Mouse (Mus musculus): ENCODE results near the gene Myh7. TPM values are rescaled to one million over a fixed set of nuclear protein-coding genes. Genes with fewer than 3 reads are reported as not detected.
"Not testable (repeated sequence)": the region's sequence is repeated elsewhere in the genome, so short reads cannot be mapped to it uniquely, and the experiment has no call there.

Myh7 gene
- polyA plus RNA-seq, 1 experiment from 2014 or later = 4.2 TPM

GRCm38 (mm10) chr14:55001938-55002686, 7.7 kb upstream of the Myh7 start:
- peaks cover 22% of the 10 kb centered on the region for H3K4me1 ChIP-seq
- H3K9ac ChIP-seq = no peak overlapping the region
- ATAC-seq (ENCODE audit: low FRiP score) = no peak
- H3K27me3 ChIP-seq = no peaks in the 10 kb centered on the region
- H3K4me2 ChIP-seq = no peak overlapping the region
- no peak overlapping the region for H3K27ac ChIP-seq
- 56% methylated on average over 12 of the region's 12 CpGs for WGBS
- H3K9me3 ChIP-seq = no peaks in the 10 kb centered on the region; the same call in 1 of the 2 replicates
- no peak overlapping the region for H3K4me3 ChIP-seq (replicated peaks)
- no peaks in the 10 kb centered on the region for H3K36me3 ChIP-seq (replicated peaks)

GRCm38 (mm10) chr14:55001446-55001845, 7.0 kb upstream of the Myh7 start:
- Histone ChIP-seq H3K27me3 (no peaks in the 10 kb centered on the region), H3K36me3 (replicated peaks) (no peaks in the 10 kb centered on the region), H3K4me2 (no peak overlapping the region), H3K9me3 (no peaks in the 10 kb centered on the region; the same call in 1 of the 2 replicates), H3K4me3 (replicated peaks) (no peak overlapping the region), H3K4me1 (peaks cover 29% of the 10 kb centered on the region), H3K27ac (no peak overlapping the region), H3K9ac (no peak overlapping the region)
- WGBS = 96% methylated on average over 2 of the region's 2 CpGs
- no peak for ATAC-seq (ENCODE audit: low FRiP score)

DNA sequence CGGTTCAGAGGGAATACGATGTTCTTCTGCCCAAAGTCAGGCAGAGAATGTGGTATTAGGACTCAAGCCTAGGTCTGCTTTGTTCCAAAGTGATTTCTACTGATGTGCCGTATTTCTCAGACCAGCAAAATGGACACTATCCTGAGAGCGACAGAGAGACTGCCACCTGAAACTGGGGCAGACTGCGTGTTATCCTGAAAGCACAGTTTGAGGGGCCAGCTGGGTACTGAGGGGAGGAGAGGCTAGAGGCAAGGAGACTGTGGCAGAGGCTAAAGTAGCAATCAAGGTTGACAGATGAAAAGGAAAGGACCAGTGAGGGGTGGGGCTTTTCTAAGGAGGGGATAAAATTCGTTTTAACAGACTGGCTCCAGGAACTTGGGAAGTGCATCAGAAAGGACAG, 6.4 kb upstream of the Myh7 start:
- no peak overlapping the region for H3K4me2 ChIP-seq
- no peak overlapping the region for H3K27ac ChIP-seq
- no peaks in the 10 kb centered on the region for H3K27me3 ChIP-seq
- WGBS = 82% methylated on average over 6 of the region's 6 CpGs
- peaks cover 35% of the 10 kb centered on the region for H3K4me1 ChIP-seq
- H3K9ac ChIP-seq = no peak overlapping the region
- no peak for ATAC-seq (ENCODE audit: low FRiP score)
- H3K36me3 ChIP-seq (replicated peaks) = no peaks in the 10 kb centered on the region
- no peaks in the 10 kb centered on the region; the same call in 1 of the 2 replicates for H3K9me3 ChIP-seq
- H3K4me3 ChIP-seq (replicated peaks) = no peak overlapping the region

DNA sequence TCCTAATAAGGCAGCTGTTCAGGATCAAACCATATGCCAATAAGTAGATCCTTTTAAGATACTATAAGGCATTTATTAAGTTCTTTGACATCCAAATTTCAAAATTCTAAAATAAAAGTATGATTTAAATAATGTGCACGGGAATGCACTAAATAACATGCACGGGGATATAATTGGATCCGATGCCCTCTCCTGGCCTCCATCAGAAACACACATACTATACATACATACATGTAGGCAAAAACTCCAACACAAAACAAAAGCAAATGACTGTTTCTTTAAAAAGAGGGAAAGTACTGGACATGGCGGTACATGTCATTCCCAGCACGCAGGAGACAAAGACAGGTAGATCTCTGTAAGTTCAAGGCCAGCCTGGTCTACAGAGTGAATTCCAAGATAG, 5.4 kb upstream of the Myh7 start:
- H3K4me2 ChIP-seq; H3K36me3 ChIP-seq (replicated peaks); H3K27ac ChIP-seq; H3K9me3 ChIP-seq; H3K27me3 ChIP-seq; H3K9ac ChIP-seq; ATAC-seq (ENCODE audit: low FRiP score); H3K4me3 ChIP-seq (replicated peaks): not testable (repeated sequence)
- peaks cover 45% of the 10 kb centered on the region for H3K4me1 ChIP-seq
- WGBS = 87% methylated on average over 5 of the region's 5 CpGs

DNA sequence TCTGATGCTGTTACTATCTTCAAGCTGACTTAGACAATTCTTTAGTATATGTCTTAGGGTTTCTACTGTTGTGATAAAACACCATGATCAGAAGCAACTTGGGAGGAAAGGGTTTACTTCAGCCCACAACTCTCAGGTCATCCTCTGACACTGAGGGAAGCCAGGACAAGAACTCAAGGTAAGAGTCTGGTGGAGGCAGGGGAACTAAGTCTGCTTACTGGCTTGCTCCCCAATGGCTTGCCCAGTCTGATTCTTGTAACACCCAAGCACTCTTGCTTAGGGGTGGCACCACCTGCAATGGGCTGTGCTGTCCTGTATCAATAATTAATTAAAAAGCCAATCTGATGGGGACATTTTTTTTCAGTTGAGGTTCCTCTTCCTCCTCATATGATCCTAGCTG, 4.3 kb upstream of the Myh7 start:
- H3K36me3 ChIP-seq (replicated peaks) = no peaks in the 10 kb centered on the region
- no peak overlapping the region for H3K9ac ChIP-seq
- H3K4me2 ChIP-seq = no peak overlapping the region
- ATAC-seq (ENCODE audit: low FRiP score) = no peak
- no peak overlapping the region for H3K4me3 ChIP-seq (replicated peaks)
- no peaks in the 10 kb centered on the region; the same call in 1 of the 2 replicates for H3K9me3 ChIP-seq
- H3K4me1 ChIP-seq = peaks cover 45% of the 10 kb centered on the region
- H3K27me3 ChIP-seq = no peaks in the 10 kb centered on the region
- no peak overlapping the region for H3K27ac ChIP-seq

DNA sequence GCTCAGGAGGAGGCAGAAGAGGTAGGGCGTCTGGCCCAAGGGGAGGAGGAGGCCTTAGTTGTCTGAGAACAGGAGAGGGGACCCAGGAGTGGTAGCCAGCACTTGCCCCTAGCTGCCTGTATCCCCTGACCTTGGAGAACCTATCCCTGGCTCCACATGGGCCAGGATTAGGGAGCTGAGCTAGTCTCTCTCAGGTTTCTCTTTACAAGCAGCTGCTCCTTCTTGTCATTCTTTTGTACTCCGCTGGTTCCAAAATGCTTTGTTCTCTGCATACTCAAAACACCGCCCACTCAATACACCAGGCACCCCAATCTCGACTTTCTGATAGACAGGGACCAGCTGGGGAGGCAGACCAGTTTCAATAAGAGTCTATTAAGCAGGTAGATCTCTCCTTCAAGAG, 2.9 kb upstream of the Myh7 start:
- no peak overlapping the region for H3K9ac ChIP-seq
- no peaks in the 10 kb centered on the region; the same call in 1 of the 2 replicates for H3K9me3 ChIP-seq
- no peak for ATAC-seq (ENCODE audit: low FRiP score)
- WGBS = 25% methylated on average over 4 of the region's 4 CpGs
- peaks cover 39% of the 10 kb centered on the region for H3K4me1 ChIP-seq
- H3K27ac ChIP-seq = 0 out of 2 replicates have a peak overlapping the region, but pooled peaks have one; percentile 26
- no peaks in the 10 kb centered on the region for H3K36me3 ChIP-seq (replicated peaks)
- no peak overlapping the region for H3K4me2 ChIP-seq
- H3K4me3 ChIP-seq (replicated peaks) = no peak overlapping the region
- no peaks in the 10 kb centered on the region for H3K27me3 ChIP-seq

- Histone ChIP-seq H3K9me3 (no peaks in the 10 kb centered on the region; the same call in 1 of the 2 replicates), H3K9ac (no peak overlapping the region), H3K4me1 (peaks cover 39% of the 10 kb centered on the region), H3K27me3 (no peaks in the 10 kb centered on the region), H3K4me3 (replicated peaks) (no peak overlapping the region), H3K36me3 (replicated peaks) (no peaks in the 10 kb centered on the region), H3K27ac (0 out of 2 replicates have a peak overlapping the region, but pooled peaks have one; percentile 26), H3K4me2 (no peak overlapping the region)
- WGBS = 47% methylated on average over 9 of the region's 9 CpGs
- no peak for ATAC-seq (ENCODE audit: low FRiP score)
Measured at GRCm38 (mm10) chr14:54996793-54997192, 2.4 kb upstream of the Myh7 start.

- H3K9me3 ChIP-seq = no peaks in the 10 kb centered on the region
- peak overlapping the region; percentile 13 for H3K4me2 ChIP-seq
- no peaks in the 10 kb centered on the region for H3K27me3 ChIP-seq
- peak; percentile 71 for ATAC-seq (ENCODE audit: low FRiP score)
- no peak overlapping the region for H3K4me3 ChIP-seq (replicated peaks)
- peaks cover 39% of the 10 kb centered on the region for H3K4me1 ChIP-seq
- H3K9ac ChIP-seq = peak overlapping the region; percentile 44; the same call in 1 of the 2 replicates
- no peaks in the 10 kb centered on the region for H3K36me3 ChIP-seq (replicated peaks)
- H3K27ac ChIP-seq = peak overlapping the region; percentile 88
- WGBS = 13% methylated on average over 14 of the region's 14 CpGs
Measured at GRCm38 (mm10) chr14:54995457-54996138, 1.2 kb upstream of the Myh7 start.

DNA sequence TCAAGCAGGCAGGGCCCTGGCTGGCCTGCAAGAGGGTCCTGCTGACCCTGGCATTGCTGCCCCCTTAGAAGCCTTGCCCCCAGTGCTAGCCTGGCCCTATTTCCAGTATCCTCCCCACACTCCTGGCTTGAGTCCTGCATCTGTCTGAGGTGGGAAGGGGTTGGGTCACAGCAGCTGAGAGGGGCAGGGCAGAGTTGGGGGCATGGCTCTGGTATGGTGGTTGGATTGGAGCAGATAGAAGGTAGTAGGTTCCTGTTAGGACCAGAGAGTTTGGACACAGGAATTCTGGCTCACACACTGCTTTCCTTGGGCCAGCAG, 402 bp upstream of the Myh7 start:
- peak overlapping the region; percentile 88 for H3K27ac ChIP-seq
- no peaks in the 10 kb centered on the region for H3K36me3 ChIP-seq (replicated peaks)
- peak; percentile 24; the same call in 1 of the 2 replicates for ATAC-seq (ENCODE audit: low FRiP score)
- no peaks in the 10 kb centered on the region for H3K9me3 ChIP-seq
- H3K4me1 ChIP-seq = peaks cover 39% of the 10 kb centered on the region
- H3K27me3 ChIP-seq = no peaks in the 10 kb centered on the region
- no peak overlapping the region for H3K4me3 ChIP-seq (replicated peaks)
- no peak overlapping the region for H3K4me2 ChIP-seq
- peak overlapping the region; percentile 42; the same call in 1 of the 2 replicates for H3K9ac ChIP-seq

DNA sequence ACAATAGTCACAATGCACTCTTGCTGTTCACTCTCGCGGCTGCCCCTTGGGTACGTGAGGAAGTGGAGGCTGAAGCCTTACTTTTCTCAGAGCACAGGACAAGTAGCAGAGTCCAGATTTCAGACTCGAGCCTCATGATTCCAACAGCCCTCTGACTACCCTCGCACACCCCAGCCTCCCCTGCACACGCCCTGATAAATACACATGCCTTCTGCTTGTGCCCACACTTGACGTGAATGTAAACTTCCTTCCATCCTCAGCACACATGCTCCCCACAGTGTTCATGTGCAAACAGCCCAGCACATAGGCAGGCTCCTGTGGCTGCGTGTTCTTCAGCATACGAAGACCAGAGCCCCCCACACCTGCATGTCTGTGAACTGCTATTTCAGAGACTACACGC, 790 bp downstream of the Myh7 start:
- no peak overlapping the region for H3K9ac ChIP-seq
- H3K27me3 ChIP-seq = no peaks in the 10 kb centered on the region
- peaks cover 39% of the 10 kb centered on the region for H3K4me1 ChIP-seq
- ATAC-seq (ENCODE audit: low FRiP score) = no peak
- no peak overlapping the region for H3K4me3 ChIP-seq (replicated peaks)
- no peaks in the 10 kb centered on the region for H3K36me3 ChIP-seq (replicated peaks)
- no peaks in the 10 kb centered on the region for H3K9me3 ChIP-seq
- H3K4me2 ChIP-seq = no peak overlapping the region
- H3K27ac ChIP-seq = no peak overlapping the region
- WGBS = 58% methylated on average over 10 of the region's 10 CpGs

DNA sequence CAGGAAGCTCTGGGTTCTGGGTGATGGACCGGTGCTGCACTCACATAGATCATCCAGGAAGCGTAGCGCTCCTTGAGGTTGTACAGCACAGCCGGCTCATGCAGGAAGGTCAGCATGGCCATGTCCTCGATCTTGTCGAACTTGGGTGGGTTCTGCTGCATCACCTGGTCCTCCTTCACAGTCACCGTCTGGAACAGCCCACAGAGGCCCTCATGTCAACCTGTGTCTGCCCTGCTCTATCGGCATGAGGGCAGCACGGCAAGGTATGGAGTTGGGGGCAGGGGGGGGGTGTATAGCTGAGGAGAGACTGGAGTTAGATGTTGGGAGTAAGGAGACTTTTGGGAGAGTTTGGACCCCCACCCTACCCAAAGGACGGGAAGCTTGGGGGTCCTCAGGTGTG, 2.2 kb downstream of the Myh7 start:
- Histone ChIP-seq H3K27ac (no peak overlapping the region), H3K36me3 (replicated peaks) (no peaks in the 10 kb centered on the region), H3K9ac (no peak overlapping the region), H3K4me1 (peaks cover 35% of the 10 kb centered on the region), H3K9me3 (no peaks in the 10 kb centered on the region), H3K4me3 (replicated peaks) (no peak overlapping the region), H3K4me2 (no peak overlapping the region), H3K27me3 (no peaks in the 10 kb centered on the region)
- ATAC-seq (ENCODE audit: low FRiP score) = no peak
- 91% methylated on average over 10 of the region's 10 CpGs for WGBS

DNA sequence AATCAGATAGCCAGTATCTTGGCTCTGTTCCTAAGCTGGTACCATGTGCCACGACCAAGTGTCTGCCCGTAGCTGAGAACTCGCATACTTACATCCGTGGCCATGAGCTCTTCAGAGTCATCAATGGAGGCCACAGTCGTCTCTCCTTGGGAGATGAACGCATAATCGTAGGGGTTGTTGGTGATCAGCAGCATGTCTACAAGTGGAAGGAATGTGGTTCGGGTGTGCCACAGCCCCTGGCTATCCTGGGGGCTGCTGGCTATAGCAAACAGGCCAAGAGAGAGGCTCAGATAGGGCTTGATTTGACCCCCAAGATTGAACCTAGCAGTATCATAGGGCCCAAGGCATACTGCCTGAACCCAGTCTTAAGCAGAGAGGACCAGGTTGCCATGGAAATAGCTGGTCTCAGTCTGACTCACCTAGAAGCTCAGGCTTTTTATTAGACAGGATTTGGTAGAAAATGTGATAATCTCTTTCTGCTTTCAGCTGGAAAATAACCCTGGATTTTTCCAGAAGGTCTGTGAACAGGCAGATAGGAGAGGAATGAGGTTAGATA, 4.5 kb downstream of the Myh7 start:
- no peak overlapping the region for H3K27ac ChIP-seq
- 91% methylated on average over 8 of the region's 8 CpGs for WGBS

More for the DNA sequence above, 4.5 kb downstream of the Myh7 start:
- no peaks in the 10 kb centered on the region for H3K36me3 ChIP-seq (replicated peaks)
- ATAC-seq (ENCODE audit: low FRiP score) = no peak
- no peak overlapping the region for H3K4me3 ChIP-seq (replicated peaks)
- H3K27me3 ChIP-seq = no peaks in the 10 kb centered on the region
- no peak overlapping the region for H3K4me2 ChIP-seq
- H3K4me1 ChIP-seq = peaks cover 12% of the 10 kb centered on the region
- H3K9me3 ChIP-seq = no peaks in the 10 kb centered on the region
- H3K9ac ChIP-seq = no peak overlapping the region
